Mouse (Mus musculus) left cerebral cortex, adult 11 months (tissue): ENCODE measurements around the gene Pom121l2.

ENCODE experiments used
- DNase-seq: peaks from one replicate; pipeline ENCODE4 v3.0.0; 2022; ENCODE audit warnings: low spot score

The Pom121l2 gene

GRCm38 (mm10) chr13:22019934-22020835, 39.2 kb downstream of the Pom121l2 start:
- DNase-seq = no peak

- DNase-seq = no peak
These were observed 39.9 kb downstream of the Pom121l2 start for GRCm38 (mm10) chr13:22020901-22021339.

- DNase-seq = no peak
These were observed 40.6 kb downstream of the Pom121l2 start for GRCm38 (mm10) chr13:22021581-22021980.

GRCm38 (mm10) chr13:22022241-22022640, 41.2 kb downstream of the Pom121l2 start:
- no peak for DNase-seq

DNA sequence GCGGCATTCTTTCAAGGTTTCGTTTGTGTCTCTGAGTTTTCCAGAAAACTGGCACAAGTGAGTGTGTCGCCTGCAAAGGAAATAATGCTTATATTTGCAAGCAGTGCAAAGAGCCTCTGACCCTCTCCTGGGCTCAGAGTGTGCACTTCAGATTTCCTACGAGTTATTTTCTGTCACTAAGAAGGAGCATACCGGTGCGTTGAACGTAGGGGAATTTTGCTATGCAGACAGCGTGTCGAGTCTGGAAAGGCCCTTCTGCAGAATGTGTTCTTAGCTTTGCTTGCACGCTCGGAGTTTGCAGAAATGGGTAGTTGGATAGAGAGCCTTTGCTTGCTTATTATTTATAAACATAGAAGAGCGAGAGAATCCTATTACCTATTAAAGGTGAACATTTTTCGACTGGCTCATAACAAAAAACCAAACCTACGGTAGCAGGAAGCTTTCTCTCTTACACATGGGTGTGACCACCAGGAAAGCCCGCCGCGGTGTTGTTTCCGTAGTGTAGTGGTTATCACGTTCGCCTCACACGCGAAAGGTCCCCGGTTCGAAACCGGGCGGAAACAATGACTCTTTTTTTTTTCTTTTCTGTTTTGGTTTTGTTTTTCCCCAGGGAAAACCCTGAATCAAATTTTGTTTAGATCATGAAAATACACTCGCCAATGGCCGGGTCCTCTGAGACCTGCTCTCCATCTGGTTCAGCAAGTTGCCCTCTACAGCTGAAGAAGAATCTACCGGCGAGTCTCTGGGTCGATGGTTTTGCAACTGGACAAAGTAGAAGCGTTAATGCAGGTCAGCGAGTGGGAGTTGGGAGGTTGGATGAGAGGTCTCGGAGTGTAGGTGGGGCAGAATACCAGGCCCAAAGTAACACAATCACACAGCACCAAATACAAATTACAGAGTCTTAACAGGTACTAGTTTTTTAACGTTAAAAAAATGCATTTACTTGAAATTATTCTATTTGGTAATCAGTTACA, 45.4 kb downstream of the Pom121l2 start:
- DNase-seq = peak; percentile 54

DNA sequence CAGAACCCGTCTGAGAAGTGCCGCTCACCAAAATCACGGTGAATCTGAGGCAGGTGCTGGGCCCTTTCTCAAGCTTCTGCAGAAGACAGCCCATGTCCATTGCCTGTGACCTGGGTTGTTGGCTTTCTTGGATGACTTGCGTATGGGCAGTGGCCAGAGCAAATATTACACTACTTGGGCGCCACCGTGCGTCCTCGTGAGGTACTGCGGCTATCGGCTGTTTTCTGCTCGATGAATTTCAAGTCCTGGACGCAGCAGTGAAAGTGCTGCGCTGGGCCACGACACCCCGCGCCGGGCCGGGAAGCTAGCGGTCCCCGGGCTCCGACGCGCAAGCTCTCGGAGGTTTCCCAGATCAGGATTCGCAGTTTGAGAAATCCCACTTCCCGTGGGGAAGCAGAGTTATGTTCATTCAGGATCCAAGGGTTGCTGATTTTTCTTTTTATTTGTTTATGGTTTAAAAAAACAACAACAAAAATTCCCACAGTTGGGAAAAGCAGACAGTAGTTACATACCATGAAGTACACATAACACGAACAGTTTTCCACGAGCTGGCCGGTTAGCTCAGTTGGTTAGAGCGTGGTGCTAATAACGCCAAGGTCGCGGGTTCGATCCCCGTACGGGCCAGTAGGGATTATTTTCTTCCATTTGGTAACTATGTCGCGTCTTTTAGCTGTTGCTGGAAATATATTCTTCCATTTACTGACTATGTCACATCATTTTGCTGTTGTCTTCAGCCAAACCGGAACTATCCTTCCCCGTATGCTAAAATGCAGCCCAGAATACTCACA, 47.9 kb downstream of the Pom121l2 start:
- DNase-seq = peak; percentile 84

- no peak for DNase-seq
These were observed 48.9 kb downstream of the Pom121l2 start for GRCm38 (mm10) chr13:22029928-22030327.

GRCm38 (mm10) chr13:22030493-22030892, 49.5 kb downstream of the Pom121l2 start:
- no peak for DNase-seq

DNA sequence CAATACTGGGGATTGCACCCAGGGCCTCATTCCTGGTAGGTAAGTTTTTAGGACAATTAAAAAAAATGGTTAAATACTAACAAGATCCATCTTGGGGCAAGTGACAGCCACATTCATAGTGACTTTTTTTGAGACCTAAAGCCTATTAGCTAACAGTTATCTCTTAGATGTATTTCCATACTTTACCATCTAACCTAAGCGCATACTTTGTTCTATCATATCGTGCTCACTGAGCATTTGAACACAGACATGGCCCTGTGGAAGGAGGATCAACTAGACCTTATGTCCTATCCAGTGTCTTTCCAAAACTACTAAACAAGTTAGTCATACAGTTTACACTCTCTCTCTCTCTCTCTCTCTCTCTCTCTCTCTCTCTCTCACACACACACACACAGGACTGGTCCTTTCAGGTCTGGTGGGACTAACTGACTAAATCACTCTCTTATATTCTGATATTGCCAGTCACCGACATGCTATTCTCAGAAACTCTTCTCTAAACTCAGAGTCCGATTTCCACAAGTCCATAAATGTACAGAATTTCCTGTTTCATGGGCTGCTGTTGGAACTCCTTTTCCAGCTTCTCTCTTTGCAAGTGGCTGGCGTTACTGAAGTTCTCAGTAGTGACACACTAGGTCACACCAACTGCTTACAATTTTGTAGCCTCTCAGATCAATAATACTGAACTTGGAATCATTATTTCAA, 52.9 kb downstream of the Pom121l2 start:
- DNase-seq = no peak

- no peak for DNase-seq
These were observed 53.7 kb downstream of the Pom121l2 start for GRCm38 (mm10) chr13:22034443-22035266.

- peak; percentile 91 for DNase-seq
These were observed 54.5 kb downstream of the Pom121l2 start, which contains the start of the genes Hist1h2ah and Hist1h2bk for GRCm38 (mm10) chr13:22035267-22036148. Gene Hist1h2ah (minus strand): TSS chr13:22035568. Gene Hist1h2bk (plus strand): TSS chr13:22035870.

GRCm38 (mm10) chr13:22036149-22036956, 55.4 kb downstream of the Pom121l2 start:
- no peak for DNase-seq

GRCm38 (mm10) chr13:22036986-22037385, 56.0 kb downstream of the Pom121l2 start:
- DNase-seq = no peak

DNA sequence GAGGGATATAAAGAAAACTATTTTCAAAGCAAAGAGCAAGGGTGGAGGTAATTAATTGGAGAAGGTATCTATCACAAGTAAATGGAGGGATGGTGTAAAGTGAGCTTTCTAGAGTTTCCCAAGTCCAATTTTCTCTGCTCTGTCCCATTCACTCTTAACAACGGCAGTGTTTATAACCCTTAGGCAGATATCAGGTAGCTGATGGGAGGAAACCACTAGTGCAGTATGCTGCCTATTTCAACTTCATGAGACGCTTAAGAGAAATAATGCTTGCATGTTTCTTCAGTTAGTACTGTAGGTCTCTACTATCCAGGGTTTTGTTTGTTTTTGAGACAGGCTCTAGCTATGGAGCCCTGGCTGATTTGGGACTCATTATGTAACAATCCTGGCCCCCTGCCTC, 56.4 kb downstream of the Pom121l2 start:
- no peak for DNase-seq
